Mouse (Mus musculus): ENCODE measurements at regions not wholly inside any gene's neighbourhood (a gene's known extent, or its start where the extent isn't known, plus 50 kb on each side); places are given as distances from the start of the nearest gene placed in this dataset.

- Histone ChIP-seq H3K4me3 (replicated peaks; ENCODE audit: low read depth, low read length) (no peak overlapping the region), H3K27ac (replicated peaks; ENCODE audit: low read depth, low read length) (no peak overlapping the region), H3K4me1 (ENCODE audit: control insufficient read depth, insufficient read depth, low read length) (no peaks in the 10 kb centered on the region), H3K27me3 (ENCODE audit: control insufficient read depth, insufficient read depth, low read length) (no peaks in the 10 kb centered on the region), H3K9me3 (ENCODE audit: control insufficient read depth, low read length) (no peaks in the 10 kb centered on the region), H3K4me2 (ENCODE audit: low read length) (no peak overlapping the region), H3K36me3 (ENCODE audit: control insufficient read depth, insufficient read depth, low read length) (no peaks in the 10 kb centered on the region), H3K9ac (replicated peaks; ENCODE audit: low read length) (no peak overlapping the region)
- no peak for ATAC-seq (ENCODE audit: low FRiP score, low TSS enrichment)
- no peak for DNase-seq
- WGBS, result 80% methylated on average over 4 of the region's 4 CpGs
These were observed 125.5 kb upstream of the Slit3 start for GRCm38 (mm10) chr11:34995515-34995914.

GRCm38 (mm10) chr11:34982775-34983457, 138.1 kb upstream of the Slit3 start:
- WGBS, result 80% methylated on average over 5 of the region's 5 CpGs
- no peaks in the 10 kb centered on the region for H3K9me3 ChIP-seq (ENCODE audit: control insufficient read depth, low read length)
- H3K4me2 ChIP-seq (ENCODE audit: low read length), result no peak overlapping the region
- DNase-seq, result no peak
- H3K4me3 ChIP-seq (replicated peaks; ENCODE audit: low read depth, low read length), result no peak overlapping the region
- H3K4me1 ChIP-seq (ENCODE audit: control insufficient read depth, insufficient read depth, low read length), result no peaks in the 10 kb centered on the region
- H3K9ac ChIP-seq (replicated peaks; ENCODE audit: low read length), result no peak overlapping the region
- no peaks in the 10 kb centered on the region for H3K27me3 ChIP-seq (ENCODE audit: control insufficient read depth, insufficient read depth, low read length)
- ATAC-seq (ENCODE audit: low FRiP score, low TSS enrichment), result no peak
- no peak overlapping the region for H3K27ac ChIP-seq (replicated peaks; ENCODE audit: low read depth, low read length)
- no peaks in the 10 kb centered on the region for H3K36me3 ChIP-seq (ENCODE audit: control insufficient read depth, insufficient read depth, low read length)

GRCm38 (mm10) chr11:34980210-34980609, 140.8 kb upstream of the Slit3 start:
- no peaks in the 10 kb centered on the region for H3K4me1 ChIP-seq (ENCODE audit: control insufficient read depth, insufficient read depth, low read length)
- H3K9ac ChIP-seq (replicated peaks; ENCODE audit: low read length), result no peak overlapping the region
- no peak overlapping the region for H3K4me3 ChIP-seq (replicated peaks; ENCODE audit: low read depth, low read length)
- no peak for DNase-seq
- no peak overlapping the region for H3K4me2 ChIP-seq (ENCODE audit: low read length)
- 84% methylated on average over 1 of the region's 1 CpGs for WGBS
- H3K9me3 ChIP-seq (ENCODE audit: control insufficient read depth, low read length), result no peaks in the 10 kb centered on the region
- no peaks in the 10 kb centered on the region for H3K36me3 ChIP-seq (ENCODE audit: control insufficient read depth, insufficient read depth, low read length)
- ATAC-seq (ENCODE audit: low FRiP score, low TSS enrichment), result no peak
- H3K27ac ChIP-seq (replicated peaks; ENCODE audit: low read depth, low read length), result no peak overlapping the region
- H3K27me3 ChIP-seq (ENCODE audit: control insufficient read depth, insufficient read depth, low read length), result no peaks in the 10 kb centered on the region

GRCm38 (mm10) chr11:34977861-34978260, 143.2 kb upstream of the Slit3 start:
- no peak overlapping the region for H3K27ac ChIP-seq (replicated peaks; ENCODE audit: low read depth, low read length)
- no peak overlapping the region for H3K9ac ChIP-seq (replicated peaks; ENCODE audit: low read length)
- ATAC-seq (ENCODE audit: low FRiP score, low TSS enrichment), result no peak
- H3K36me3 ChIP-seq (ENCODE audit: control insufficient read depth, insufficient read depth, low read length), result no peaks in the 10 kb centered on the region
- no peaks in the 10 kb centered on the region for H3K9me3 ChIP-seq (ENCODE audit: control insufficient read depth, low read length)
- DNase-seq, result no peak
- H3K27me3 ChIP-seq (ENCODE audit: control insufficient read depth, insufficient read depth, low read length), result no peaks in the 10 kb centered on the region
- no peak overlapping the region for H3K4me3 ChIP-seq (replicated peaks; ENCODE audit: low read depth, low read length)
- no peaks in the 10 kb centered on the region for H3K4me1 ChIP-seq (ENCODE audit: control insufficient read depth, insufficient read depth, low read length)
- H3K4me2 ChIP-seq (ENCODE audit: low read length), result no peak overlapping the region
- 89% methylated on average over 7 of the region's 7 CpGs for WGBS

- no peaks in the 10 kb centered on the region for H3K36me3 ChIP-seq (ENCODE audit: control insufficient read depth, insufficient read depth, low read length)
- no peaks in the 10 kb centered on the region for H3K9me3 ChIP-seq (ENCODE audit: control insufficient read depth, low read length)
- no peak for ATAC-seq (ENCODE audit: low FRiP score, low TSS enrichment)
- WGBS, result 87% methylated on average over 8 of the region's 8 CpGs
- H3K27me3 ChIP-seq (ENCODE audit: control insufficient read depth, insufficient read depth, low read length), result no peaks in the 10 kb centered on the region
- no peak overlapping the region for H3K4me3 ChIP-seq (replicated peaks; ENCODE audit: low read depth, low read length)
- H3K9ac ChIP-seq (replicated peaks; ENCODE audit: low read length), result no peak overlapping the region
- H3K4me1 ChIP-seq (ENCODE audit: control insufficient read depth, insufficient read depth, low read length), result no peaks in the 10 kb centered on the region
- no peak for DNase-seq
- H3K4me2 ChIP-seq (ENCODE audit: low read length), result no peak overlapping the region
- no peak overlapping the region for H3K27ac ChIP-seq (replicated peaks; ENCODE audit: low read depth, low read length)
These were observed 142.4 kb upstream of the Spdl1 start for GRCm38 (mm10) chr11:34975771-34976302.

- no peaks in the 10 kb centered on the region for H3K9me3 ChIP-seq (ENCODE audit: control insufficient read depth, low read length)
- no peak for ATAC-seq (ENCODE audit: low FRiP score, low TSS enrichment)
- no peak overlapping the region for H3K4me2 ChIP-seq (ENCODE audit: low read length)
- no peak for DNase-seq
- H3K27me3 ChIP-seq (ENCODE audit: control insufficient read depth, insufficient read depth, low read length), result no peaks in the 10 kb centered on the region
- no peaks in the 10 kb centered on the region for H3K4me1 ChIP-seq (ENCODE audit: control insufficient read depth, insufficient read depth, low read length)
- no peak overlapping the region for H3K9ac ChIP-seq (replicated peaks; ENCODE audit: low read length)
- H3K27ac ChIP-seq (replicated peaks; ENCODE audit: low read depth, low read length), result no peak overlapping the region
- H3K4me3 ChIP-seq (replicated peaks; ENCODE audit: low read depth, low read length), result no peak overlapping the region
- no peaks in the 10 kb centered on the region for H3K36me3 ChIP-seq (ENCODE audit: control insufficient read depth, insufficient read depth, low read length)
- 68% methylated on average over 1 of the region's 1 CpGs for WGBS
These were observed 140.1 kb upstream of the Spdl1 start for GRCm38 (mm10) chr11:34973467-34973921.

GRCm38 (mm10) chr11:34973012-34973411, 139.6 kb upstream of the Spdl1 start:
- no peaks in the 10 kb centered on the region for H3K27me3 ChIP-seq (ENCODE audit: control insufficient read depth, insufficient read depth, low read length)
- no peaks in the 10 kb centered on the region for H3K9me3 ChIP-seq (ENCODE audit: control insufficient read depth, low read length)
- H3K4me3 ChIP-seq (replicated peaks; ENCODE audit: low read depth, low read length), result no peak overlapping the region
- no peaks in the 10 kb centered on the region for H3K36me3 ChIP-seq (ENCODE audit: control insufficient read depth, insufficient read depth, low read length)
- 85% methylated on average over 5 of the region's 5 CpGs for WGBS
- no peak for ATAC-seq (ENCODE audit: low FRiP score, low TSS enrichment)
- no peaks in the 10 kb centered on the region for H3K4me1 ChIP-seq (ENCODE audit: control insufficient read depth, insufficient read depth, low read length)
- H3K9ac ChIP-seq (replicated peaks; ENCODE audit: low read length), result no peak overlapping the region
- DNase-seq, result no peak
- no peak overlapping the region for H3K27ac ChIP-seq (replicated peaks; ENCODE audit: low read depth, low read length)
- no peak overlapping the region for H3K4me2 ChIP-seq (ENCODE audit: low read length)

- no peak for DNase-seq
- WGBS, result 89% methylated on average over 7 of the region's 7 CpGs
- H3K27me3 ChIP-seq (ENCODE audit: control insufficient read depth, insufficient read depth, low read length), result no peaks in the 10 kb centered on the region
- no peaks in the 10 kb centered on the region for H3K9me3 ChIP-seq (ENCODE audit: control insufficient read depth, low read length)
- no peak overlapping the region for H3K4me3 ChIP-seq (replicated peaks; ENCODE audit: low read depth, low read length)
- no peaks in the 10 kb centered on the region for H3K36me3 ChIP-seq (ENCODE audit: control insufficient read depth, insufficient read depth, low read length)
- H3K9ac ChIP-seq (replicated peaks; ENCODE audit: low read length), result no peak overlapping the region
- no peak overlapping the region for H3K4me2 ChIP-seq (ENCODE audit: low read length)
- ATAC-seq (ENCODE audit: low FRiP score, low TSS enrichment), result no peak
- H3K4me1 ChIP-seq (ENCODE audit: control insufficient read depth, insufficient read depth, low read length), result no peaks in the 10 kb centered on the region
- H3K27ac ChIP-seq (replicated peaks; ENCODE audit: low read depth, low read length), result no peak overlapping the region
These were observed 125.8 kb upstream of the Spdl1 start for GRCm38 (mm10) chr11:34959291-34959690.

All from midbrain, embryonic 14.5 days (tissue).